Mouse (Mus musculus): ENCODE data around the gene Pi16. TPM values are rescaled to one million over a fixed set of nuclear protein-coding genes. Genes with fewer than 3 reads are reported as not detected.
"Not testable (repeated sequence)": the region's sequence is repeated elsewhere in the genome, so short reads cannot be mapped to it uniquely, and the experiment has no call there.

The Pi16 gene
- polyA plus RNA-seq, 1 experiment from 2014 or later: 5.8 TPM

GRCm38 (mm10) chr17:29348996-29349395 is 31.5 kb downstream of the Pi16 start:
- peak overlapping the region; percentile 98 for H3K27ac ChIP-seq

GRCm38 (mm10) chr17:29351056-29351455 is 33.6 kb downstream of the Pi16 start:
- H3K9me3 ChIP-seq (replicated peaks); H3K4me2 ChIP-seq; H3K4me3 ChIP-seq (replicated peaks); H3K36me3 ChIP-seq; ATAC-seq (replicated peaks; ENCODE audit: low FRiP score); H3K27ac ChIP-seq; H3K9ac ChIP-seq; H3K27me3 ChIP-seq: not testable (repeated sequence)
- WGBS: 85% methylated on average over 5 of the region's 5 CpGs
- H3K4me1 ChIP-seq: peaks cover 41% of the 10 kb centered on the region

More at GRCm38 (mm10) chr17:29348996-29349395, 31.5 kb downstream of the Pi16 start:
- Histone ChIP-seq H3K9me3 (replicated peaks) (no peaks in the 10 kb centered on the region), H3K27me3 (no peaks in the 10 kb centered on the region), H3K36me3 (peaks cover 6% of the 10 kb centered on the region; the same call in 1 of the 2 replicates), H3K9ac (no peak overlapping the region), H3K4me3 (replicated peaks) (no peak overlapping the region), H3K4me2 (peak overlapping the region; percentile 12; the same call in 1 of the 2 replicates), H3K4me1 (peaks cover 40% of the 10 kb centered on the region)
- WGBS: 69% methylated on average over 2 of the region's 2 CpGs
- no peak for ATAC-seq (replicated peaks; ENCODE audit: low FRiP score)

DNA sequence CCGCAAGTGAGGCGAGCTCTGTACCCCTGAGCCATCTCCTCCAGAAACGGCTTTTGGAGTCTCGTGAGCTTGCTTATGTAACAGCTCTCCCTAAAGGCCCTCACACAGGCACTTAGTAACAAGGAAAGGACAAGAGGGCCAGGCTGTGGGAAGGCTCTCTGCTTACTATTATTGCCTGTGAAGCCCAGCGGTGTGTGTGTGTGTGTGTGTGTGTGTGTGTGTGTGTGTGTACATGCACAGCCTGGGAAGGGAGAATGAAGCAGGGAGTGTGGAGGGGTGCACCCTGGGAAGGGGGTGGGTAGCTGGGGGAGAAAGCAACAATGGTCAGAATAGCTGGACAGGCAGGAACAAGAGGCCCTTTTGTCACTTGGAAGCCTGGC is 38.0 kb downstream of the Pi16 start:
- peak; percentile 42 for ATAC-seq (replicated peaks; ENCODE audit: low FRiP score)
- H3K4me1 ChIP-seq: peaks cover 30% of the 10 kb centered on the region
- no peaks in the 10 kb centered on the region for H3K9me3 ChIP-seq (replicated peaks)
- no peaks in the 10 kb centered on the region for H3K27me3 ChIP-seq
- H3K4me2 ChIP-seq: peak overlapping the region; percentile 69
- H3K27ac ChIP-seq: peak overlapping the region; percentile 94
- no peaks in the 10 kb centered on the region for H3K36me3 ChIP-seq
- WGBS: 30% methylated on average over 5 of the region's 5 CpGs
- no peak overlapping the region for H3K4me3 ChIP-seq (replicated peaks)
- peak overlapping the region; percentile 33; the same call in 1 of the 2 replicates for H3K9ac ChIP-seq

GRCm38 (mm10) chr17:29355841-29356478 is 38.5 kb downstream of the Pi16 start:
- Histone ChIP-seq H3K27ac (peak overlapping the region; percentile 94), H3K9ac (peak overlapping the region; percentile 33; the same call in 1 of the 2 replicates), H3K4me1 (peaks cover 35% of the 10 kb centered on the region), H3K27me3 (no peaks in the 10 kb centered on the region), H3K4me2 (peak overlapping the region; percentile 69), H3K9me3 (replicated peaks) (no peaks in the 10 kb centered on the region), H3K4me3 (replicated peaks) (peak overlapping the region; percentile 40), H3K36me3 (no peaks in the 10 kb centered on the region)
- peak; percentile 60 for ATAC-seq (replicated peaks; ENCODE audit: low FRiP score)
- 5% methylated on average over 17 of the region's 17 CpGs for WGBS

DNA sequence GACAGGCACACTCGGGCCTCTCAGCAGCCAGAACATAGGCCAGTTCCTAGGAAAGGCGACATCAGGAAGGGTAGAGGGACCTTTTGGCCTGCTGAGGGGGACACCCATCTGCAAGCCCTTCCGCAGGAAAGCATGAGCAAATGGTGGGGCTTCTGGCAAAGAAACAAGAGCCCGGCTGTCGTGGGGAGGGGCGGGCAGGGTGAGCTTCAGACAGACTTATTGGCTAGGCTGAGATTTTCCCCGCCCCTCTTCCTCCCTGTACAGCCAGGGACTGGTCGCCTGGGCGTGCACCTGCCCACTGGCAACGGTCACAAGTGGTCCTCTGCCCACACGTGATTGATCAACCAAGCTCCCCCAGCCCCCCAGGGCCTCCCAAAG is 39.0 kb downstream of the Pi16 start:
- H3K27me3 ChIP-seq: no peaks in the 10 kb centered on the region
- peak overlapping the region; percentile 33; the same call in 1 of the 2 replicates for H3K9ac ChIP-seq
- H3K27ac ChIP-seq: peak overlapping the region; percentile 94
- H3K4me1 ChIP-seq: peaks cover 40% of the 10 kb centered on the region
- H3K9me3 ChIP-seq (replicated peaks): no peaks in the 10 kb centered on the region
- H3K36me3 ChIP-seq: no peaks in the 10 kb centered on the region
- peak; percentile 93 for ATAC-seq (replicated peaks; ENCODE audit: low FRiP score)
- peak overlapping the region; percentile 40 for H3K4me3 ChIP-seq (replicated peaks)
- WGBS: under 1% methylated on average over 11 of the region's 11 CpGs
- H3K4me2 ChIP-seq: peak overlapping the region; percentile 69

- WGBS: 13% methylated on average over 9 of the region's 9 CpGs
- Histone ChIP-seq H3K4me3 (replicated peaks) (peak overlapping the region; percentile 40), H3K4me2 (peak overlapping the region; percentile 69), H3K27ac (peak overlapping the region; percentile 94), H3K36me3 (no peaks in the 10 kb centered on the region), H3K9ac (peak overlapping the region; percentile 33; the same call in 1 of the 2 replicates), H3K9me3 (replicated peaks) (no peaks in the 10 kb centered on the region), H3K27me3 (no peaks in the 10 kb centered on the region), H3K4me1 (peaks cover 42% of the 10 kb centered on the region)
- ATAC-seq (replicated peaks; ENCODE audit: low FRiP score): 0 out of 2 replicates have a peak, but pooled peaks have one; percentile 6
Observed at GRCm38 (mm10) chr17:29356882-29357281, 39.4 kb downstream of the Pi16 start.

DNA sequence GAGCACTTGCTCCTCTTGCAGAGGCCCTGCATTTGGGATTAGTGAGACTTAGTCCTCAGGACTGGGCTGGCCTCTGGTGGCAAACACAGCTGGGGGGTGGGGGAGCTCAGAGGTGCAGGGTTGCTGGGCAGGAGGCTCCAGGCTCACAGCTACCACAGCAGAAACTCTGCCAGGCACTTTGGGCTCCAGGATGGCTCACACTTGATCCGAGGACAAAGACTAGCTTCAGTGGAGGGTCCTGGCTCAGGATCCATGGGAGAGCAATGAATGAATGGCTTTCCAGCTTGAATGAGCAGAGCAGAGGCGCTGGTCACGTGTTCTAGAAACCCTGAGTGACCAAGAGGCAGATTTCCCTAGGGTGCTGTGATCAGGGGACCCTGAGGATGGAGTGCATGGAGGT is 41.4 kb downstream of the Pi16 start:
- H3K27me3 ChIP-seq: no peaks in the 10 kb centered on the region
- H3K4me1 ChIP-seq: peaks cover 42% of the 10 kb centered on the region
- 78% methylated on average over 3 of the region's 3 CpGs for WGBS
- H3K27ac ChIP-seq: no peak overlapping the region
- H3K4me2 ChIP-seq: no peak overlapping the region
- no peak for ATAC-seq (replicated peaks; ENCODE audit: low FRiP score)
- no peaks in the 10 kb centered on the region for H3K36me3 ChIP-seq
- no peaks in the 10 kb centered on the region for H3K9me3 ChIP-seq (replicated peaks)
- H3K4me3 ChIP-seq (replicated peaks): no peak overlapping the region
- H3K9ac ChIP-seq: no peak overlapping the region

GRCm38 (mm10) chr17:29360761-29361221 is 43.3 kb downstream of the Pi16 start, which contains the start of gene Fgd2:
Gene Fgd2 (plus strand): TSS chr17:29360914.
- Histone ChIP-seq H3K36me3 (no peaks in the 10 kb centered on the region), H3K9ac (no peak within 1 kb of the TSS), H3K27me3 (no peaks in the 10 kb centered on the region), H3K9me3 (replicated peaks) (no peaks in the 10 kb centered on the region), H3K4me1 (peaks cover 34% of the 10 kb centered on the region), H3K4me2 (peak within 1 kb of the TSS; percentile 28), H3K4me3 (replicated peaks) (peak within 1 kb of the TSS; percentile 4; the same call in 1 of the 2 replicates), H3K27ac (no peak within 1 kb of the TSS; the same call in 1 of the 2 replicates)
- 22% methylated on average over 5 of the region's 5 CpGs for WGBS
- ATAC-seq (replicated peaks; ENCODE audit: low FRiP score): no peak

GRCm38 (mm10) chr17:29361982-29362691 is 44.7 kb downstream of the Pi16 start:
- Histone ChIP-seq H3K4me1 (peaks cover 20% of the 10 kb centered on the region), H3K9me3 (replicated peaks) (no peaks in the 10 kb centered on the region), H3K4me2 (no peak overlapping the region), H3K27me3 (no peaks in the 10 kb centered on the region), H3K9ac (no peak overlapping the region), H3K27ac (no peak overlapping the region), H3K36me3 (no peaks in the 10 kb centered on the region), H3K4me3 (replicated peaks) (no peak overlapping the region)
- WGBS: 55% methylated on average over 8 of the region's 8 CpGs
- ATAC-seq (replicated peaks; ENCODE audit: low FRiP score): no peak

GRCm38 (mm10) chr17:29363109-29363508 is 45.6 kb downstream of the Pi16 start:
- H3K4me1 ChIP-seq: peaks cover 17% of the 10 kb centered on the region
- H3K9me3 ChIP-seq (replicated peaks): no peaks in the 10 kb centered on the region
- no peak overlapping the region for H3K27ac ChIP-seq
- H3K36me3 ChIP-seq: no peaks in the 10 kb centered on the region
- ATAC-seq (replicated peaks; ENCODE audit: low FRiP score): no peak
- WGBS: 78% methylated on average over 8 of the region's 8 CpGs
- H3K9ac ChIP-seq: no peak overlapping the region
- H3K4me3 ChIP-seq (replicated peaks): no peak overlapping the region
- H3K27me3 ChIP-seq: 0 out of 2 replicates have a peak, but pooled peaks cover 2% of the 10 kb centered on the region
- no peak overlapping the region for H3K4me2 ChIP-seq

DNA sequence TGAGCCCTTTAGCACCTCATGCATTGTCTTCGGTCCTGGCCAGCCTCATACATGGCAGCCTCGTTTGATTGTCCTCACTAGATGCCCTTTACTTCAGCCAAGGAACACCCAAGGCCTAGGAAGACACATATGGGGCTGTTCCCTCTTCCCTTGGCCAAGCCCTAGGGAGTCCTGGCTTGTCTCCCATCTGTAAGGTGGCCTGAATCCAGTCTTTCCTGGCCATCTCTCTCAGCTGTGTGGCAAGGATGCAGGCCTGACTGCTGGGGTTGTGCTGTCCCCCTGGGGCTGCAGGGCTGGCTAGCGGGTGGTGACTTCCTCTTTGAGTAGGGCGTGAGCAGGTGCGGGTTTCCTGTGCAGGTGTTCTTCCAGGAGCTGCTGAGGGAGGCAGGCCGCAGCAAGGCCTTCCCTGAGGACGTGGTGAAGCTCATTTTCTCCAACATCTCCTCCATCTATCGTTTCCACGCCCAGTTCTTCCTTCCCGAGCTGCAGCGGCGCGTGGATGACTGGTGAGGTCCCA is 47.7 kb downstream of the Pi16 start:
- peaks cover 29% of the 10 kb centered on the region for H3K4me1 ChIP-seq
- no peaks in the 10 kb centered on the region for H3K9me3 ChIP-seq (replicated peaks)
- WGBS: 85% methylated on average over 13 of the region's 13 CpGs
- H3K9ac ChIP-seq: no peak overlapping the region
- no peaks in the 10 kb centered on the region for H3K36me3 ChIP-seq
- no peak overlapping the region for H3K4me3 ChIP-seq (replicated peaks)
- H3K4me2 ChIP-seq: no peak overlapping the region
- ATAC-seq (replicated peaks; ENCODE audit: low FRiP score): no peak
- H3K27me3 ChIP-seq: 0 out of 2 replicates have a peak, but pooled peaks cover 2% of the 10 kb centered on the region
- no peak overlapping the region for H3K27ac ChIP-seq

DNA sequence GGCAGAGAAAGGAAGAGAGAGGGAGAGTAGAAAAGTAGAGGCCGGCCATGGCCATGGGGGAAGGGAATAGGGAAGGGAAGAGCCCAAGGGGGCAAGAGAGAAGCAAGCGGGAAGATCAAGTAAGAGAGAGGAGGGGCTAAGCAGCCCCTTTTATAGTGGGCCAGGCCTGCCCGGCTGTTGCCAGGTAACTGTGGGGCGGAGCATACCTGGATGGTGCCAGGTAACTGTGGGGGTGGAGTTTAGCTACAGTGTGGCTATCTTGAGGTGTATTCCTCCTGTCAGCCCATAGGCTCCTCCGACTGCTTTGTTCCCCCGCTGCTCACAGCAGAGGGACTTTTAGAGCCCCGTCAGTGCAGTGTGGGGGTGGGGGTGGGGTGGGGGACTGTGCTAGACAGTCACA is 51.2 kb downstream of the Pi16 start:
- no peak overlapping the region for H3K9ac ChIP-seq
- ATAC-seq (replicated peaks; ENCODE audit: low FRiP score): peak; percentile 23; the same call in 1 of the 2 replicates
- WGBS: 17% methylated on average over 7 of the region's 7 CpGs

More for the DNA sequence above, 51.2 kb downstream of the Pi16 start:
- no peaks in the 10 kb centered on the region for H3K9me3 ChIP-seq (replicated peaks)
- no peak overlapping the region for H3K27ac ChIP-seq
- H3K36me3 ChIP-seq: no peaks in the 10 kb centered on the region
- H3K4me1 ChIP-seq: peaks cover 18% of the 10 kb centered on the region
- 0 out of 2 replicates have a peak, but pooled peaks cover 2% of the 10 kb centered on the region for H3K27me3 ChIP-seq
- peak overlapping the region; percentile 42 for H3K4me2 ChIP-seq
- H3K4me3 ChIP-seq (replicated peaks): peak overlapping the region; percentile 15; the same call in 1 of the 2 replicates

Data from kidney, embryonic 15.5 days (tissue).